Mouse (Mus musculus) urinary bladder, postnatal 10 days (tissue): ENCODE measurements around the gene Jade1.

Source experiments
- DNase-seq: peaks from one replicate; pipeline ENCODE4 v3.0.0; 2022; ENCODE audit warnings: low spot score

Jade1 gene

GRCm38 (mm10) chr3:41551671-41552070, 3.9 kb upstream of the Jade1 start:
- DNase-seq, result no peak

GRCm38 (mm10) chr3:41552777-41553548, 2.6 kb upstream of the Jade1 start:
- no peak for DNase-seq

GRCm38 (mm10) chr3:41553681-41554080, 1.9 kb upstream of the Jade1 start:
- no peak for DNase-seq

GRCm38 (mm10) chr3:41554480-41555475, 753 bp upstream of the Jade1 start:
- no peak for DNase-seq

- no peak for DNase-seq
Measured at GRCm38 (mm10) chr3:41556451-41557266, 1.1 kb downstream of the Jade1 start.

GRCm38 (mm10) chr3:41557267-41557995, 1.9 kb downstream of the Jade1 start:
- no peak for DNase-seq

- no peak for DNase-seq
Measured at GRCm38 (mm10) chr3:41560489-41560888, 5.0 kb downstream of the Jade1 start.

- DNase-seq, result no peak
Measured at GRCm38 (mm10) chr3:41561787-41562186, 6.3 kb downstream of the Jade1 start.

GRCm38 (mm10) chr3:41563211-41563931, 7.8 kb downstream of the Jade1 start:
- peak; percentile 31 for DNase-seq

- no peak for DNase-seq
Measured at GRCm38 (mm10) chr3:41563997-41564396, 8.5 kb downstream of the Jade1 start.

GRCm38 (mm10) chr3:41564471-41565213, 9.1 kb downstream of the Jade1 start:
- DNase-seq, result no peak

- peak; percentile 51 for DNase-seq
Measured at GRCm38 (mm10) chr3:41565410-41565823, 9.9 kb downstream of the Jade1 start.

- peak; percentile 57 for DNase-seq
Measured at GRCm38 (mm10) chr3:41565955-41566354, 10.4 kb downstream of the Jade1 start.

- no peak for DNase-seq
Measured at GRCm38 (mm10) chr3:41569943-41570342, 14.4 kb downstream of the Jade1 start.

GRCm38 (mm10) chr3:41572131-41572530, 16.6 kb downstream of the Jade1 start:
- no peak for DNase-seq

GRCm38 (mm10) chr3:41572968-41573367, 17.4 kb downstream of the Jade1 start:
- no peak for DNase-seq

- no peak for DNase-seq
Measured at GRCm38 (mm10) chr3:41574208-41574607, 18.7 kb downstream of the Jade1 start.

- no peak for DNase-seq
Measured at GRCm38 (mm10) chr3:41574720-41575435, 19.3 kb downstream of the Jade1 start.

- DNase-seq, result no peak
Measured at GRCm38 (mm10) chr3:41575971-41576370, 20.4 kb downstream of the Jade1 start.
